Mouse (Mus musculus) ES-Bruce4 (cell line): ENCODE measurements around the gene Abhd15.

Source experiments
- CTCF ChIP-seq: IDR thresholded peaks from one replicate; pipeline ENCODE4 v1.8.1; 2011; ENCODE audit warnings: low read depth, low read length
- EP300 ChIP-seq: IDR thresholded peaks from 2 replicates; pipeline ENCODE4 v1.6.1; 2011; ENCODE audit warnings: low read depth, low read length; ENCODE audit not compliant: insufficient read depth
- POLR2A ChIP-seq: IDR thresholded peaks from one replicate; pipeline ENCODE4 v1.8.1; 2011; ENCODE audit warnings: low read length; ENCODE audit not compliant: insufficient read depth

DNA sequence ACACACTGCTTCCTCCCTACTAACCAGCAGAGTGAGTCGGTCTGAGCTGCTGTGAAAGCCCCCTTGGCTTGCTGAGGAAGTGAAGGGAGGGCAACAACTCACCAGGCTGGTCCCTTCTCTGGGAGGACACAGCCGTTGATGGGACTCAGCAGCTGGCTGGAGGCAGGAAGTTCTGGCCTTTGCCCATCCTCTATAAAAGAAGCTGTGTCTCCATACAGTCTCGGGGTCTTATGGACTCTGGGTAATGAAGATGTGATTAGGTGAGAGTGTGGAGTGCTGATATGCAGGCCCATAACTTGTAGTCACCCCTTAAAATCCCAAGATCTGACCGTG is 20.6 kb upstream of the Abhd15 start:
- TF ChIP-seq EP300 = no peak
- TF ChIP-seq POLR2A = no peak
- TF ChIP-seq CTCF = no peak
